Mouse (Mus musculus) CD4-positive, CD25-positive, alpha-beta regulatory T cell, adult 2 months (primary cell): ENCODE measurements around the gene Efnb3.

Experiments used
- DNase-seq: peaks from one replicate; pipeline ENCODE4 v3.0.0-alpha.2; 2012; ENCODE audit warnings: low read depth, low spot score

Efnb3 gene

GRCm38 (mm10) chr11:69584008-69584407 is 24.0 kb upstream of the Efnb3 start:
- no peak for DNase-seq

- no peak for DNase-seq
Observed at GRCm38 (mm10) chr11:69582230-69582805, 22.3 kb upstream of the Efnb3 start.

- peak; percentile 26 for DNase-seq
Observed at GRCm38 (mm10) chr11:69581814-69582213, 21.8 kb upstream of the Efnb3 start.

- DNase-seq = peak; percentile 90
Observed at GRCm38 (mm10) chr11:69581147-69581688, 21.2 kb upstream of the Efnb3 start.

- DNase-seq = no peak
Observed at GRCm38 (mm10) chr11:69580572-69581146, 20.7 kb upstream of the Efnb3 start.

- DNase-seq = peak; percentile 95
Observed at GRCm38 (mm10) chr11:69580091-69580514, 20.1 kb upstream of the Efnb3 start, which contains the start of the genes Wrap53 and Trp53. Gene Wrap53 (minus strand): TSS chr11:69580255. Gene Trp53 (plus strand): TSS chr11:69580359.

GRCm38 (mm10) chr11:69579128-69580017 is 19.4 kb upstream of the Efnb3 start:
- peak; percentile 95 for DNase-seq

- peak; percentile 16 for DNase-seq
Observed at GRCm38 (mm10) chr11:69578301-69578700, 18.3 kb upstream of the Efnb3 start.

GRCm38 (mm10) chr11:69576307-69576706 is 16.3 kb upstream of the Efnb3 start:
- no peak for DNase-seq

- DNase-seq = peak; percentile 74
Observed at GRCm38 (mm10) chr11:69575220-69575619, 15.2 kb upstream of the Efnb3 start.

- no peak for DNase-seq
Observed at GRCm38 (mm10) chr11:69565131-69565530, 5.1 kb upstream of the Efnb3 start.

GRCm38 (mm10) chr11:69564391-69564790 is 4.4 kb upstream of the Efnb3 start:
- no peak for DNase-seq

- no peak for DNase-seq
Observed at GRCm38 (mm10) chr11:69563373-69563772, 3.4 kb upstream of the Efnb3 start.

- DNase-seq = no peak
Observed at GRCm38 (mm10) chr11:69560896-69561854, 1.2 kb upstream of the Efnb3 start.

GRCm38 (mm10) chr11:69559183-69559582 is 822 bp downstream of the Efnb3 start:
- no peak for DNase-seq

GRCm38 (mm10) chr11:69558756-69559155 is 1.2 kb downstream of the Efnb3 start:
- no peak for DNase-seq

GRCm38 (mm10) chr11:69557381-69557958 is 2.5 kb downstream of the Efnb3 start:
- DNase-seq = no peak

GRCm38 (mm10) chr11:69554539-69555140 is 5.4 kb downstream of the Efnb3 start:
- no peak for DNase-seq

GRCm38 (mm10) chr11:69553341-69553721 is 6.7 kb downstream of the Efnb3 start:
- no peak for DNase-seq

GRCm38 (mm10) chr11:69552622-69553340 is 7.2 kb downstream of the Efnb3 start:
- no peak for DNase-seq
